Mouse (Mus musculus): Measurements from ENCODE around the gene Sar1b. TPM values are rescaled to one million over a fixed set of nuclear protein-coding genes. Genes with fewer than 3 reads are reported as not detected.

Sar1b gene
- polyA plus RNA-seq, 1 experiment from 2014 or later: 91.6 TPM

DNA sequence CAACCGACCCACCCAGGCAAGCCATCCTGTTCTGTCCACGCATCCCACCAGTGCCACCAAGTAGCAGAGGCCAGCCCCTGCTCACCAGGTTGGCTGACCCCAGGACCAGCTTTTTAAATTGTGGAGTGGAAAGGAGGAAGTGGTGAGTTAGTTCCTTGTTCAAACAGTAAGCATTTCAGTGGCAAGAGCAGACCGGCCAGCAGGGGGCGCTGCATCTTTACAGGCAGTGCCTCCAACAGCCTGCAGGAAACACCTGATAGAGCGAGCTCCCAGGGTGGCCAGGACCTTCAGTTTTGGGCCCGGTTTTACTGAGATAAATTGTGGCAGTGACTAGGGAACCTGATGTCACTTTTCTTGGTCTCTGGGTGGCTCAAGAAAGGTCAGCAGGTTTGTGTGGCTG, 54.3 kb downstream of the Sar1b start:
- no peak overlapping the region for H3K4me3 ChIP-seq
- no peak overlapping the region for H3K27ac ChIP-seq
- H3K4me1 ChIP-seq: no peaks in the 10 kb centered on the region
- no peaks in the 10 kb centered on the region for H3K9me3 ChIP-seq
- no peak for ATAC-seq (ENCODE audit: insufficient number of reproducible peaks, insufficient read depth, low FRiP score, low TSS enrichment)
- H3K4me2 ChIP-seq (replicated peaks): no peak overlapping the region
- no peaks in the 10 kb centered on the region for H3K27me3 ChIP-seq
- WGBS: 37% methylated on average over 6 of the region's 6 CpGs
- no peak overlapping the region for H3K9ac ChIP-seq
- H3K36me3 ChIP-seq: peaks cover 18% of the 10 kb centered on the region

DNA sequence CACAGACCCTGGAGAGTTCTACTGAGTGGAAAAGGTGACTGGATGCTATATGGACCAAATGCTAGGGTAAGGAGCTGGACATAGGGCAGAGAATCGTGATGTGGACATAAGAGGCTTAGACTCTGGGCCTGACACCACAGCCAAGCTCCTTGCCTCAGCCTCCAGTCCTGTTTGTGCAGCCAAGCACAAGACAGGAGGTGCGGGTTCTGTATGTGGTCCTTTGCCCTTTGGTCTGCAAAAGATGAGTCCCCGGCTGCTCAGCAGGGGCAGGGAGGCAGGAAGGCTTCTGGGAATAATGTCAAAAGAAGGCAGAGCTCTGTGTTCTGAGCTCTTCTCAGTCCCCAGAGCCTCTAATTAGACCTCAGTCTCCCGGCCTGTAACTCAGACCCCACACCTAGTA, 55.4 kb downstream of the Sar1b start:
- Histone ChIP-seq H3K27ac (no peak overlapping the region), H3K36me3 (peaks cover 18% of the 10 kb centered on the region), H3K9me3 (no peaks in the 10 kb centered on the region), H3K9ac (no peak overlapping the region), H3K4me3 (no peak overlapping the region), H3K4me1 (no peaks in the 10 kb centered on the region), H3K4me2 (replicated peaks) (no peak overlapping the region), H3K27me3 (no peaks in the 10 kb centered on the region)
- no peak for ATAC-seq (ENCODE audit: insufficient number of reproducible peaks, insufficient read depth, low FRiP score, low TSS enrichment)
- WGBS: 88% methylated on average over 4 of the region's 4 CpGs

DNA sequence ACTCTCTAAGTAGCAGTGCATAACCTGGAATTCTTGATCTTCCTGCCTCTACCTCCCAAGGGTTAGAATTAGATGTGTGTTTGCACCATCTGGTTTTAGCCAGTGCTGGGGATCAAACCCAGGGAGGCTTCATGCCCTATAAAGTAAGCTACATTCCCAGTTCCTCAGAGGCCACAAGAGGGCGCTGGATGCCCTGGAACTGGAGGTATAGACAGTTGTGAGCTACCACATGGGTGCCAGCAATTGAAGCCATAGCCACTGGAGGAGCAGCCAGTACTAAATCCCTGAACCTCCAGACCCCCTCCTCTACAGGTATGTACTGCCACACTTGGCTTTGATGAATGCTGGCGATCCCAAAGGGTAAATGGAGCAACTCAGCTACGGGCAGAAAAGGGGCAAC, 56.5 kb downstream of the Sar1b start:
- 70% methylated on average over 3 of the region's 3 CpGs for WGBS
- Histone ChIP-seq H3K4me3 (no peak overlapping the region), H3K27me3 (no peaks in the 10 kb centered on the region), H3K27ac (no peak overlapping the region), H3K9me3 (no peaks in the 10 kb centered on the region), H3K36me3 (peaks cover 24% of the 10 kb centered on the region), H3K9ac (no peak overlapping the region), H3K4me1 (no peaks in the 10 kb centered on the region), H3K4me2 (replicated peaks) (no peak overlapping the region)
- no peak for ATAC-seq (ENCODE audit: insufficient number of reproducible peaks, insufficient read depth, low FRiP score, low TSS enrichment)

DNA sequence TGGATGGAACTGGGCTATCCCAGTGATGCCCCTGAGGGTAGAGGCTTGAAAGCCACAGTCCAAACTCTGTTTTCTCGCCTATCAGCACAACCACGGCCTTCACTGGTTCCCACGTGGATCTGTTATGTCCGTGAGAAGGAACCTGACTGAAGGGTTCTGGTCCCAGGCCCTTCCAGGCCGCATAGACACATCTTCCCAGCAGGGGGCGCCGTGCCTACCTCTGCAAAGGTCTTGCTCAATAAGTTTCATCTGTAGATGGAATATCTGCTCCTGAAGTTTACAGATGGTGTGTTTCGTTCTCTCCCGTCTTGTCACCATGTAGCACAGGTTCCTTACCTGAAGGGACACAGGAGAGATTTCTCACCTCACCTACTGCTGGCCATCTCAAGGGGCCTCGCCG, 57.4 kb downstream of the Sar1b start:
- Histone ChIP-seq H3K27ac (no peak overlapping the region), H3K4me1 (no peaks in the 10 kb centered on the region), H3K9ac (no peak overlapping the region), H3K36me3 (peaks cover 32% of the 10 kb centered on the region), H3K4me3 (no peak overlapping the region), H3K4me2 (replicated peaks) (no peak overlapping the region), H3K27me3 (no peaks in the 10 kb centered on the region), H3K9me3 (no peaks in the 10 kb centered on the region)
- 40% methylated on average over 11 of the region's 11 CpGs for WGBS
- ATAC-seq (ENCODE audit: insufficient number of reproducible peaks, insufficient read depth, low FRiP score, low TSS enrichment): no peak

DNA sequence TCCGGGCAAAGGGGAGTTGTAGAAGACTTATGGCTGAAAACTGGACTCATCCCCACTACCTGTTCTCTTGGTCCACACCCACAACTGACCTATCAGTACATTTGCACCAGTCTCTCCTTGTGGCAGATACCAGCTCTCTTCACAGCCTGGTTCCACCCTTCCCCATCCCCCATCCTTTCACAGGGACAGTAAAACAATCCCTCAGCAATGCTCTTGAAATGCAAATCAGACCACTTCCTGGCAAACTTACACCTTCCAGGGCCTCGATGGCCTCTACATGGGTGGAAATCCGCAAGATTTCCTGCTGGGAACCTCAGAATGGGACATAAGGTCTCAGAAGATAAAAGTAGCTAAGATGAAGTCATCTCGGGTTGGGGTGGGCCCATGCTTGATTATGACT, 59.2 kb downstream of the Sar1b start:
- Histone ChIP-seq H3K4me3 (no peak overlapping the region), H3K9ac (no peak overlapping the region), H3K4me1 (no peaks in the 10 kb centered on the region), H3K27me3 (no peaks in the 10 kb centered on the region), H3K4me2 (replicated peaks) (no peak overlapping the region), H3K36me3 (peaks cover 36% of the 10 kb centered on the region), H3K27ac (no peak overlapping the region), H3K9me3 (no peaks in the 10 kb centered on the region)
- WGBS: 55% methylated on average over 4 of the region's 4 CpGs
- no peak for ATAC-seq (ENCODE audit: insufficient number of reproducible peaks, insufficient read depth, low FRiP score, low TSS enrichment)

DNA sequence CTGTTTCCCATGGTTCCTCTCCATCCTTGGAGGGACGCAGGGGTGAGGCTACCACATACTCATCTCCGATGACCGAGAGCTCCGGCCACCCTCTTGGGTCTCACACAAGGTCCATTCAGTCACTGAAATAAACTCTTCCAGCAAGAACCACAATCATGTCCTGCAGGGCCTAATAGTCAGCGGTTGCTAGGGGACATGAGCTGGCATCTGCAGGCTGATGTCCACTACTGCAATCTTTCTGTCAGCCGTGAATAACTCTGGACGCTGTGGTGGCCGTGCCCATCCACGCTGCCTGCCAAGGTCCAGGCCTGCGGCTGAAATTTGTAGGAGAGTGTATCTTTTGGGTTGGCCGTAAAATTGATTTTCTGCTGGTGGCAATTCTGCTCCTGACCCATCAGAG, 59.8 kb downstream of the Sar1b start:
- Histone ChIP-seq H3K9ac (no peak overlapping the region), H3K4me1 (no peaks in the 10 kb centered on the region), H3K9me3 (no peaks in the 10 kb centered on the region), H3K4me3 (no peak overlapping the region), H3K4me2 (replicated peaks) (no peak overlapping the region), H3K27me3 (no peaks in the 10 kb centered on the region), H3K36me3 (peaks cover 40% of the 10 kb centered on the region), H3K27ac (no peak overlapping the region)
- ATAC-seq (ENCODE audit: insufficient number of reproducible peaks, insufficient read depth, low FRiP score, low TSS enrichment): no peak
- WGBS: 86% methylated on average over 11 of the region's 11 CpGs

DNA sequence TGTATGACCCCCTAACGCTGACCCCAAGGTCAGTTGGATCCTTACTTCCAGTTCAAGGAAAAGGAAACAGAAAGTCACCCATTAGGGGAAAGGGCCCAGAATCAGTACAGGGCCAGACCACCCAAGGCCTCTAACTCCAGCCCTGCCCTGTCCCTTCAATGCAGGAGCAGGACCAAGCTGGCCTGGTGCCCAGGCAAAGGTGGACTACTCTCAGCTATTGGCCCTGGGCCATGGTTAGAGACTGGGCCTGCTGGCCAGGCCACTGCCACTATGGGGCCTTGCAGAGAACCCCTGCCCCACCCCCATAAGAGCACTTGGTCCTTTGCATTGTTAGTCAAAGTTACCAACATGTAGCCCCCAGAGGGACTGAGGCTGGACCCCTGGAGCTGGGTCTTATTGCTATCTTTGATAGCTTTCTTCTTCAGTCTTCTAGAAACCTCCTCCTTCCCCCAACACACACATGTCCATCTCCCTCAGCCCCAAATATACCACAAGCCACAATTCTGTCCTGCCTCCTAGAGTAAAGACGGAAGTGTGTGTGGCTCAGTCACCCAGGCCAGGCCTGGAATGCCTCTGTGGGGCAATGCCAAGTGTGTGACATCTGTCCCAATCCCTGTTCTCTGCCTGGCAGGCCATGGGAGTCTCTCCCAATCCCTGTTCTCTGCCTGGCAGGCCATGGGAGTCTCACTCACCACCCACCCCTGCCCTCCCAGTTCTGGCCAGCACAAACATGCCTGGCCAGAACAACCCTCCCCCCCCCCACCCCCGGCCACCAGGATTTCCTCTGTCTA, 60.7 kb downstream of the Sar1b start:
- H3K36me3 ChIP-seq: peaks cover 38% of the 10 kb centered on the region
- H3K4me3 ChIP-seq: no peak overlapping the region
- H3K4me2 ChIP-seq (replicated peaks): no peak overlapping the region
- no peak overlapping the region for H3K9ac ChIP-seq
- H3K9me3 ChIP-seq: no peaks in the 10 kb centered on the region
- no peaks in the 10 kb centered on the region for H3K4me1 ChIP-seq
- 87% methylated on average over 3 of the region's 3 CpGs for WGBS
- no peak for ATAC-seq (ENCODE audit: insufficient number of reproducible peaks, insufficient read depth, low FRiP score, low TSS enrichment)
- no peaks in the 10 kb centered on the region for H3K27me3 ChIP-seq
- no peak overlapping the region for H3K27ac ChIP-seq

DNA sequence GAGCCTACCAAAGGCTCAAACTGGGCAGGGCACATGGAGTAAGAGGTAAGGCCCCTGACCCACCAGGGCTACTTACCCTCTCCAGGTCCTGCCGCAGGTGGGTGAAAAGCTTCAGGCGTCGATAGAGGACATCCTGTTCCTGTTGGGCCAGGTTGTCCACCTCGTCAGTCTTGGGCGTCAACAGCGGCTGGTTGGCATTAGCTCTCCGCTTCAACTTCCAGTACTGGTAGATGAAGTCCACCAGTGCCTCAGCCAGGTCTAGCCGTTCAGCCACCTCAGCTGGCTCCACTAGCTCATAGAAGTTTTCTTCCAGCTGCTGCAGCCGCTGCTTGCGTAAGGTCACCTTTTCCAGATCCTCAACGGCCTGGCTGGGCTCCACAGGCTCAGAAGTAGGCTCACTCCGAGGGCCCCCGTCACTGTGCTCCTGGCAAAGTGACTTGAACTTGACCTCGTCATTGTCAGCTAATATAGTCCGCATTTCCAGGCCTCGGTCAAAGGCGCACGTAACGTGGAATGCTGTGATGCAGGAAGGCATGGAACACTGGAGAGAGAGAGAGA, 61.5 kb downstream of the Sar1b start:
- no peak for ATAC-seq (ENCODE audit: insufficient number of reproducible peaks, insufficient read depth, low FRiP score, low TSS enrichment)
- Histone ChIP-seq H3K4me1 (no peaks in the 10 kb centered on the region), H3K36me3 (peaks cover 38% of the 10 kb centered on the region), H3K4me2 (replicated peaks) (no peak overlapping the region), H3K27ac (no peak overlapping the region), H3K9me3 (no peaks in the 10 kb centered on the region), H3K9ac (no peak overlapping the region), H3K27me3 (no peaks in the 10 kb centered on the region), H3K4me3 (no peak overlapping the region)
- WGBS: 90% methylated on average over 19 of the region's 19 CpGs

DNA sequence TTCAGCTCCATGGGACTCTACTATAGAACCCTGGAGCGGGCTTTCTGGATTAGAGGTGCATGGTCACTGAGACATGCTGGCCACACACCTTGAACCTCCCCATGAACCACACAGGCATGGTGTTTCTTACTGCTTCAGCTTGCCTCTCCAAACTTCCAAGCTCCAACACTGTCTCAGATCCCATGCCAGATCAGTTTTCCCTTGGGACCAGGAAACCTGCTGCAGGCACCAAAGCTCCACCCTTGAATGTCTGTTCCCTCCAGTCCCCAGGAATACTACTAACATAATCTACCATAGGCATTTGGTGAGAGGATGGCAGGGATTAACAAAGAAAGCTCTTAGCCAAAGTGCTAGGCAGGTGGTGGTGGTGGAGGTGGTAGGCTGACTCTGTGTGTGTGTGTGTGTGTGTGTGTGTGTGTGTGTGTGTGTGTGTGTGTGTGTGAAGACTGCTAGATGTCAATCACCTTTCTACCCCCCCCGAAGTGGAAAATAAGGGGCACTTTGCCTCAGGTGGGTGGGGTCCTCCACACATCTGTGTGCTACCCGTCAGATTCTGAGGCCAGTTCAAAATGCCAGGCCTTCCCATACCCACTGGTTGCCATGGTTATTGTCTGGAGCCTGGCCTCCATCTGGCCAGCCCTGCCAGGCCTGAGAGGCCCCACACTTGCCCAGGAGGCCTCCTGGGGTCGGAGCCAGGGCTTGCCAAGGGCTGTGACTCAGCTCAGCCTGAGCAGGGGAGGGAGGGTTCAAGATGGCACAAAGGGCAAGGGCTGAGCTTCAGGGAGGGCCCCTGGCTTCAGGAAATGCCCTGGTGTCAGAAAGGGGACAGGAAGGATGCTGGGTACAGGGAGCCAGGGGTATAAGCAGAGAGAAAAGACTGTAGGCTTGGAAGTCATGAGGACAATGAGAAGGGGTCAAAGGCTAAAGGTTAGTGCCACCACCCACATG, 68.7 kb downstream of the Sar1b start:
- H3K4me1 ChIP-seq: no peaks in the 10 kb centered on the region
- ATAC-seq (ENCODE audit: insufficient number of reproducible peaks, insufficient read depth, low FRiP score, low TSS enrichment): no peak
- no peak overlapping the region for H3K27ac ChIP-seq
- WGBS: 63% methylated on average over 4 of the region's 4 CpGs
- H3K4me3 ChIP-seq: no peak overlapping the region
- peaks cover 24% of the 10 kb centered on the region for H3K36me3 ChIP-seq
- H3K27me3 ChIP-seq: no peaks in the 10 kb centered on the region
- no peaks in the 10 kb centered on the region for H3K9me3 ChIP-seq
- no peak overlapping the region for H3K4me2 ChIP-seq (replicated peaks)
- H3K9ac ChIP-seq: no peak overlapping the region

DNA sequence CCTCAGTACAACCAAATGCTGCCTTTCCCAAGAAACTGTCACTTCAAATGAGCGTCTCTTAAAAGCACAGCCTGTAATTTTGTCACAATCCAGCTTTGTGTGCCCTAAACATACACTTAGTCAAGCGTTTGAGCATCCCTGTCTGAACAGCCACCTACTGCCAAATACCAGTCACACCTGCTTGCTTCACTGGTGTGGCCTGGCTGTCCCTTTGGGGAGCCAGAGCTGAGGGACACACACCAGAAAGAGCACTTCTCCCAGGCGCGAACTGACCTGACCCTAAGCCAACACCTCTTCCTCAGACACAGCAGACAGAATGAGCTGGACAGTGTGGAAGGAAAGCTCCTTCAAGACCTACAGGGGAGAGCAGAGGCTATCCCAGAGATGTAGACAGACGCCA, 69.5 kb downstream of the Sar1b start:
- WGBS: 76% methylated on average over 5 of the region's 5 CpGs
- Histone ChIP-seq H3K4me2 (replicated peaks) (no peak overlapping the region), H3K27ac (no peak overlapping the region), H3K9me3 (no peaks in the 10 kb centered on the region), H3K9ac (no peak overlapping the region), H3K4me1 (no peaks in the 10 kb centered on the region), H3K27me3 (no peaks in the 10 kb centered on the region), H3K36me3 (0 out of 2 replicates have a peak, but pooled peaks cover 16% of the 10 kb centered on the region), H3K4me3 (no peak overlapping the region)
- no peak for ATAC-seq (ENCODE audit: insufficient number of reproducible peaks, insufficient read depth, low FRiP score, low TSS enrichment)

DNA sequence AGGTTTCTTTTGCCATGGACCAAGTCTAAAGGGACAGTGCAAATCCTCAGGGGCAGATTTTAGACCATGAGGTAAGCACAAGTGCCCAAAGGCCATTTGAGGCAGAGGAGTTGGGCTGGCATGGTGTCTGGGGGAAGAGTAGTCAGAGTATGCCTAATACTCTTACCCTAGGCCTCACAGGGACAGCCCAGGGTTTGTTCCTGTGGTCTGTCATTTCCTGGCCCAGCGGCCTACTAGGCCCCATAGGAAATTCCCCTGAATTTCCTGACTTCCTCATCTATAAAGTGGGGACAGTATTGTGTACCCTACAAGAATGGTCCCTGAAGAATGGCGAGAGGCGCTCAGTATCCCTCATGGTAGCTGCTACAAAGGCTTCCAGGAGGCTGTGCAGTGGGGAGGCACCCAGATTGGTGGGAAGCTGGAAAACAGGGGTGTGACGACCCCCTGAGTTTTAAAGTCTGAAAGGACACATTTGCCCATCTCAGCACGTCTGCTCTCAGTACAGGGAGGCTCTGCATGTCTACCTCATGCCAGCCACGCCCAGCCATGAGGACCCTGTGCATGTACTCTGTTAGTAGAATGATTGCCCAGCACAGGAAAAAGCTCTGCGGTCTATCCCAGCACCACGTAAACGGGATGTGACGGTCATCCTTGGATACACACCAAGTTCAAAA, 70.0 kb downstream of the Sar1b start:
- Histone ChIP-seq H3K4me3 (no peak overlapping the region), H3K4me1 (no peaks in the 10 kb centered on the region), H3K4me2 (replicated peaks) (no peak overlapping the region), H3K9ac (no peak overlapping the region), H3K9me3 (no peaks in the 10 kb centered on the region), H3K36me3 (0 out of 2 replicates have a peak, but pooled peaks cover 14% of the 10 kb centered on the region), H3K27ac (no peak overlapping the region), H3K27me3 (no peaks in the 10 kb centered on the region)
- WGBS: 87% methylated on average over 10 of the region's 10 CpGs
- no peak for ATAC-seq (ENCODE audit: insufficient number of reproducible peaks, insufficient read depth, low FRiP score, low TSS enrichment)

Data from embryonic facial prominence, embryonic 12.5 days (tissue).